In genomic region chr5:144231410-144231809, GRCm38 (mm10) we compare ENCODE assay signal across 15 mouse cellular contexts. TPM values are rescaled to one million over a fixed set of nuclear protein-coding genes. Genes with fewer than 3 reads are reported as not detected.
DNase-seq lines count a peak whose midpoint lies in the region; ATAC-seq and TF ChIP-seq lines count a peak whose summit lies in the region.
"Had no signal": no experiment of that assay in that cellular context is flagged by ENCODE, and none has a peak within 500 bp of the region (broad histone marks: within the 10 kb centered on the region; RNA-seq: fewer than 3 reads in every experiment).

No protein-coding gene starts in this region.

- ATAC-seq in CD4-positive, CD25-positive, alpha-beta regulatory T cell, adult 4 months: peak; percentile 53
- ATAC-seq in megakaryocyte progenitor cell, adult 5-6 weeks (replicated peaks; ENCODE audit: poor library complexity): peak; percentile 91
- no peak for ATAC-seq in midbrain, embryonic 13.5 days

- no peak overlapping the region for H3K4me3 ChIP-seq in left cerebral cortex, adult 2 months
- H3K4me3 ChIP-seq in forebrain, embryonic 10.5 days: no peak overlapping the region
- no peak overlapping the region for H3K4me3 ChIP-seq in midbrain, embryonic 13.5 days (replicated peaks)
- H3K4me3 ChIP-seq: erythroblast, embryonic 14.5 days; limb, embryonic 13.5 days; midbrain, embryonic 12.5 days had no signal

- 77% methylated on average over 1 of the region's 1 CpGs for WGBS in forebrain, embryonic 10.5 days
- 71% methylated on average over 1 of the region's 1 CpGs for WGBS in midbrain, embryonic 13.5 days

- no peaks in the 10 kb centered on the region for H3K9me3 ChIP-seq in forebrain, embryonic 10.5 days
- H3K9me3 ChIP-seq in midbrain, embryonic 13.5 days: no peaks in the 10 kb centered on the region
- H3K9me3 ChIP-seq: limb, embryonic 13.5 days; midbrain, embryonic 12.5 days had no signal

- H3K4me1 ChIP-seq in forebrain, embryonic 10.5 days: no peaks in the 10 kb centered on the region
- no peaks in the 10 kb centered on the region for H3K4me1 ChIP-seq in midbrain, embryonic 13.5 days (replicated peaks)
- H3K4me1 ChIP-seq: limb, embryonic 13.5 days; midbrain, embryonic 12.5 days had no signal

- no peaks in the 10 kb centered on the region for H3K36me3 ChIP-seq in forebrain, embryonic 10.5 days (replicated peaks)
- H3K36me3 ChIP-seq in midbrain, embryonic 13.5 days: no peaks in the 10 kb centered on the region
- H3K36me3 ChIP-seq: limb, embryonic 13.5 days; midbrain, embryonic 12.5 days had no signal

- H3K27ac ChIP-seq in left cerebral cortex, adult 2 months: no peak overlapping the region
- H3K27ac ChIP-seq in forebrain, embryonic 10.5 days: no peak overlapping the region
- H3K27ac ChIP-seq in midbrain, embryonic 13.5 days: no peak overlapping the region
- H3K27ac ChIP-seq: limb, embryonic 13.5 days; midbrain, embryonic 12.5 days had no signal

- no peak for DNase-seq in left cerebral cortex, adult 2 months (ENCODE audit: extremely low spot score in 1 of 2, low spot score in 2 of 2)
- DNase-seq in left cerebral cortex, adult 11 months (ENCODE audit: low spot score): no peak
- peak; percentile 26 for DNase-seq in T-cell, adult 2 months (ENCODE audit: low spot score)
- no peak for DNase-seq in cerebellum, adult 11-12 months
- DNase-seq in forebrain, embryonic 10.5 days (ENCODE audit: extremely low spot score, low spot score): no peak
- DNase-seq: adrenal gland, postnatal 36 days; cerebellum, adult 9-10 months; layer of hippocampus, adult 9-11 months; spleen, adult 18-20 months had no signal

- intact Hi-C loops in left cerebral cortex, adult 2 months (cut with DNase I): loop anchor here (5.0 kb wide), 1 partner anchor 501 kb away; no protein-coding TSS in a partner anchor

- H3K27me3 ChIP-seq in forebrain, embryonic 10.5 days (ENCODE audit: poor library complexity, severe bottlenecking): no peaks in the 10 kb centered on the region
- H3K27me3 ChIP-seq in midbrain, embryonic 13.5 days: no peaks in the 10 kb centered on the region
- H3K27me3 ChIP-seq: limb, embryonic 13.5 days; midbrain, embryonic 12.5 days had no signal

- H3K4me2 ChIP-seq in midbrain, embryonic 13.5 days (replicated peaks): no peak overlapping the region
- H3K4me2 ChIP-seq: limb, embryonic 13.5 days; midbrain, embryonic 12.5 days had no signal

- TF ChIP-seq CTCF in left cerebral cortex, adult 2 months (IDR thresholded peaks at IDR 0.05): peak; percentile 39

- H3K9ac ChIP-seq in midbrain, embryonic 13.5 days (replicated peaks): no peak overlapping the region
- H3K9ac ChIP-seq: limb, embryonic 13.5 days; midbrain, embryonic 12.5 days had no signal

RNA-seq across cellular contexts. Expression of gene Tecpr1, which starts 8.0 kb away (rescaled TPM):
- 100 to 1,000 TPM in 1 of 2 experiments, 10 to 100 TPM in 1; 95.3 to 103 TPM for total RNA-seq in left cerebral cortex, adult 2 months (2021)
- polyA plus RNA-seq in CD4-positive, CD25-positive, alpha-beta regulatory T cell, adult 4 months (2017; shearing (Covaris generic)): 100 to 1,000 TPM in 1 of 2 experiments, 10 to 100 TPM in 1; 78.5 to 109 TPM
- 2.0 and 2.3 TPM in 2 replicates for total RNA-seq in megakaryocyte progenitor cell, adult 5-6 weeks (2015)
- total RNA-seq in megakaryocyte progenitor cell, adult 5-6 weeks (2017): 2.1 and 2.5 TPM in 2 replicates
- polyA plus RNA-seq in forebrain, embryonic 10.5 days (2016; fragmentation: Nextera tagmentation; extraction: Ambion mirVana): 18.1 and 19.9 TPM in 2 replicates
- 42.8 and 44.8 TPM in 2 replicates for polyA plus RNA-seq in midbrain, embryonic 13.5 days (2015; fragmentation: Nextera tagmentation; extraction: Ambion mirVana)

RNA-seq across cellular contexts. Expression of gene Bri3, which starts 12.8 kb away (rescaled TPM):
- total RNA-seq in left cerebral cortex, adult 2 months (2021): 10 to 100 TPM; 65.5 to 72.7 TPM
- polyA plus RNA-seq in CD4-positive, CD25-positive, alpha-beta regulatory T cell, adult 4 months (2017; shearing (Covaris generic)): 1 to 10 TPM; 2.6 to 5.2 TPM
- 23.8 and 25.6 TPM in 2 replicates for total RNA-seq in megakaryocyte progenitor cell, adult 5-6 weeks (2015)
- 7.8 and 15.5 TPM in 2 replicates for total RNA-seq in megakaryocyte progenitor cell, adult 5-6 weeks (2017)
- polyA plus RNA-seq in forebrain, embryonic 10.5 days (2016; fragmentation: Nextera tagmentation; extraction: Ambion mirVana): 113 and 119 TPM in 2 replicates
- 133 and 137 TPM in 2 replicates for polyA plus RNA-seq in midbrain, embryonic 13.5 days (2015; fragmentation: Nextera tagmentation; extraction: Ambion mirVana)

RNA-seq across cellular contexts. Expression of gene Bhlha15, which starts 41.3 kb away (rescaled TPM):
- total RNA-seq in left cerebral cortex, adult 2 months (2021): under 1 TPM; 0.35 to 0.43 TPM
- under 1 TPM in 1 of 2 experiments, not detected in 1; 0.39 TPM for polyA plus RNA-seq in CD4-positive, CD25-positive, alpha-beta regulatory T cell, adult 4 months (2017; shearing (Covaris generic))
- 1.3 and 2.4 TPM in 2 replicates for total RNA-seq in megakaryocyte progenitor cell, adult 5-6 weeks (2015)
- total RNA-seq in megakaryocyte progenitor cell, adult 5-6 weeks (2017): 1.5 TPM in 2 replicates
- polyA plus RNA-seq in forebrain, embryonic 10.5 days (2016; fragmentation: Nextera tagmentation; extraction: Ambion mirVana): 0.12 and 0.23 TPM in 2 replicates
- polyA plus RNA-seq in midbrain, embryonic 13.5 days (2015; fragmentation: Nextera tagmentation; extraction: Ambion mirVana): 0.13 and 0.14 TPM in 2 replicates
- polyA plus RNA-seq: erythroblast, embryonic 14.5 days; midbrain, embryonic 12.5 days had no signal

Comparison
In these comparisons a context has a peak if more than half of its experiments do, and no peak if none do; other contexts are left out.
1. RNA of gene Bri3, which starts 12.8 kb away (polyA plus RNA-seq): 133 to 137 TPM in midbrain, embryonic 13.5 days and 113 to 119 TPM in forebrain, embryonic 10.5 days; 2.6 to 5.2 TPM in CD4-positive, CD25-positive, alpha-beta regulatory T cell, adult 4 months; every median in the first group is over 10 times any median in the second.